Mouse (Mus musculus) adrenal gland, adult 8-10 months (tissue): ENCODE measurements around the gene Olfr608. TPM values are rescaled to one million over a fixed set of nuclear protein-coding genes. Genes with fewer than 3 reads are reported as not detected.
"Not testable (repeated sequence)": the region's sequence is repeated elsewhere in the genome, so short reads cannot be mapped to it uniquely, and the experiment has no call there.

ENCODE experiments used
- DNase-seq: peaks from one replicate; pipeline ENCODE4 v3.0.0; 2022
- total RNA-seq, 4 experiments: library from RNA; stranded (reverse); gene quantifications; 2 replicates each; pipeline ENCODE4 v1.2.4; 2022

The Olfr608 gene
- not detected for total RNA-seq

- no peak for DNase-seq
Measured at GRCm38 (mm10) chr7:103469577-103469976, at the start of gene Olfr608. Gene Olfr608, plus strand, starts transcription at chr7:103469877.

- no peak for DNase-seq
Measured at GRCm38 (mm10) chr7:103445339-103445738, 24.3 kb upstream of the Olfr608 start, which contains the start of gene Olfr605. Gene Olfr605, minus strand, starts transcription at chr7:103445439.

- DNase-seq = no peak
Measured at GRCm38 (mm10) chr7:103448746-103449145, 20.9 kb upstream of the Olfr608 start, which contains the start of gene Olfr606. Gene Olfr606, plus strand, starts transcription at chr7:103449046.

GRCm38 (mm10) chr7:103460590-103460989 lies 9.1 kb upstream of the Olfr608 start:
- DNase-seq = no peak

- not testable (repeated sequence) for DNase-seq
Measured at GRCm38 (mm10) chr7:103477106-103477505, 7.4 kb downstream of the Olfr608 start.

- no peak for DNase-seq
Measured at GRCm38 (mm10) chr7:103497962-103498361, 28.3 kb downstream of the Olfr608 start, which contains the start of gene Olfr609. Gene Olfr609, minus strand, starts transcription at chr7:103498062.

GRCm38 (mm10) chr7:103512022-103512421 lies 42.3 kb downstream of the Olfr608 start, which contains the start of gene Olfr610:
Gene Olfr610, minus strand, starts transcription at chr7:103512122.
- DNase-seq = no peak

GRCm38 (mm10) chr7:103520746-103521145 lies 51.1 kb downstream of the Olfr608 start, which contains the start of gene Olfr611:
Gene Olfr611, minus strand, starts transcription at chr7:103520846.
- DNase-seq = not testable (repeated sequence)

Other genes starting within 250 kb of the Olfr608 start
- not detected for gene Usp17ld, start 217.4 kb upstream of the Olfr608 start, total RNA-seq
- not detected for gene Olfr596, start 164.2 kb upstream of the Olfr608 start, total RNA-seq
- not detected for gene Olfr597, start 153.6 kb upstream of the Olfr608 start, total RNA-seq
- gene Olfr598, start 146.3 kb upstream of the Olfr608 start, total RNA-seq = not detected
- gene Olfr599, start 134.0 kb upstream of the Olfr608 start, total RNA-seq = not detected
- not detected for gene Olfr600, start 120.2 kb upstream of the Olfr608 start, total RNA-seq
- gene Olfr601, start 107.2 kb upstream of the Olfr608 start, total RNA-seq = not detected
- gene Olfr603, start 83.7 kb upstream of the Olfr608 start, total RNA-seq = not detected
- not detected for gene Usp17lc, start 54.8 kb upstream of the Olfr608 start, total RNA-seq
- gene Olfr605, start 24.4 kb upstream of the Olfr608 start, total RNA-seq = not detected
- not detected for gene Olfr606, start 20.8 kb upstream of the Olfr608 start, total RNA-seq
- not detected for gene Olfr607, start 5.7 kb upstream of the Olfr608 start, total RNA-seq
- gene Olfr609, start 28.2 kb downstream of the Olfr608 start, total RNA-seq = not detected
- not detected for gene Olfr610, start 42.2 kb downstream of the Olfr608 start, total RNA-seq
- not detected for gene Olfr611, start 51.0 kb downstream of the Olfr608 start, total RNA-seq
- gene Olfr612, start 72.8 kb downstream of the Olfr608 start, total RNA-seq = not detected
- not detected for gene Olfr613, start 78.2 kb downstream of the Olfr608 start, total RNA-seq
- not detected for gene Olfr615, start 86.2 kb downstream of the Olfr608 start, total RNA-seq
- gene Olfr616, start 99.3 kb downstream of the Olfr608 start, total RNA-seq = not detected
- not detected for gene Olfr617, start 103.2 kb downstream of the Olfr608 start, total RNA-seq
- gene Olfr618, start 120.2 kb downstream of the Olfr608 start, total RNA-seq = not detected
- gene Olfr619, start 130.7 kb downstream of the Olfr608 start, total RNA-seq = not detected
- not detected for gene Olfr620, start 142.7 kb downstream of the Olfr608 start, total RNA-seq
- not detected for gene Olfr622, start 172.8 kb downstream of the Olfr608 start, total RNA-seq
- gene Olfr623, start 193.8 kb downstream of the Olfr608 start, total RNA-seq = not detected
- gene Olfr624, start 201.3 kb downstream of the Olfr608 start, total RNA-seq = under 1 TPM in 1 of 4 experiments, not detected in 3; 0.06 TPM
- not detected for gene Olfr625-ps1, start 212.8 kb downstream of the Olfr608 start, total RNA-seq
- gene Olfr243, start 244.8 kb downstream of the Olfr608 start, total RNA-seq = not detected